Mouse (Mus musculus) retina, embryonic 14.5 days (tissue): Measurements from ENCODE around the gene Lrp4.

ENCODE experiments used
- DNase-seq: peaks from one replicate; pipeline ENCODE4 v3.0.0-alpha.2; 2015; ENCODE audit warnings: low spot score

The Lrp4 gene

GRCm38 (mm10) chr2:91453231-91454075 lies 3.9 kb upstream of the Lrp4 start:
- DNase-seq: no peak

GRCm38 (mm10) chr2:91454434-91454833 lies 2.9 kb upstream of the Lrp4 start:
- DNase-seq: no peak

GRCm38 (mm10) chr2:91455826-91456225 lies 1.5 kb upstream of the Lrp4 start:
- DNase-seq: peak; percentile 82

DNA sequence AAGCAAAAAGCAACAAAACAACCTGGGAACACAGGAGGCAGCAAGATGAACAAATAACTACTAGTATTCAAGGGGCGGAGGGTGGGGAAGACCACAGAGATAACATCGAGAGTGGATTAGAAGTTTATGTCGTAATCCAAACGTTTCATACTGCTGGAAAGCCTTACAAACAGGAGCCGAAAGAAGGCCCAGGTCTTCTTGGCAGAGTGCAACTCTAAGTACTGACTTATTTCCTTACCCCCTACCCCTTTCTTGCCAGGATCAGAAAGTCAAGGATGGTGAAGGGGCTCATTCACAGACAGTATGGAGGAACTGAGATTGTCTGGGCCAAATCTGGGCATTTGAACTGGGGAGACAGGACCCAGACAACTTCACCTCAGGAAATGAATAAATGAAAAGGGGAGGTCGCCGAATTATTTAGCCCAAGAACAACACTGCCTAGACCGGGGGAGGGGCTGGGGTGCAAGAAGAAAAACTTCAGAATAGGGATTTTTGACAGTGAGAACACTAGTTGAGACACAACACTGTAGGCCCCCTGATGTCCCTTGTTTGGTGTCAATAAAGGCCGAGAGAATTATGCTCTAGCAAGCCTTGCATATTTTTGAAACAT lies 715 bp upstream of the Lrp4 start:
- DNase-seq: no peak

DNA sequence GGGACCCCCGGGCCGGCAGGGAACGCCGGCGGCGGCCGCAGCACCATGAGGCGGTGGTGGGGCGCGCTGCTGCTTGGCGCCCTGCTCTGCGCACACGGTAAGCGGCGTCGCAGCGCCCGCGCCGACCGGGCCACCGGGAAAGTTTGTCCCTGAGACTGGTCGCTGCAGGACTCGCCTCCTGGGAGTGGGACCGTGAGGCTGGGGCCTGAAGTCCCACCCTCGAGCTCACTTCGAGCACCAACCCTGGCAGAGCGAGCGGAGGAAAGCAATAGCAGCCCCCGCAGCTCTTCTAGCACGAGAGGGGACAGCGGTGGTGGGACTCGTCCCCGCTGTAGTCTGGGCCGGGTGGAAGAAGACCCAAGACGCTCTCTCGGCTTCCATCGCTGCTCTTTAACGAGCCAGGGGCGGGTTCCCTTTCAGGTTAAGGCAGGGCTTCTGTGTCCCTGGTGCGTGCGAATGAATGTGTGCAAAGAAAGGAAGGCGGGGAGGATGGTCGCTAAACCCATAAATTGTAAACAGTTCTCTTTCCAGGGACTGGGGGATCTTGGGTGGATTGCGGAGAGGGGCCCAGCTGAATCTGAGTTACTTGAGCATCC lies 443 bp downstream of the Lrp4 start:
- peak; percentile 66 for DNase-seq

- DNase-seq: peak; percentile 63
Observed at GRCm38 (mm10) chr2:91458252-91458672, 951 bp downstream of the Lrp4 start.

DNA sequence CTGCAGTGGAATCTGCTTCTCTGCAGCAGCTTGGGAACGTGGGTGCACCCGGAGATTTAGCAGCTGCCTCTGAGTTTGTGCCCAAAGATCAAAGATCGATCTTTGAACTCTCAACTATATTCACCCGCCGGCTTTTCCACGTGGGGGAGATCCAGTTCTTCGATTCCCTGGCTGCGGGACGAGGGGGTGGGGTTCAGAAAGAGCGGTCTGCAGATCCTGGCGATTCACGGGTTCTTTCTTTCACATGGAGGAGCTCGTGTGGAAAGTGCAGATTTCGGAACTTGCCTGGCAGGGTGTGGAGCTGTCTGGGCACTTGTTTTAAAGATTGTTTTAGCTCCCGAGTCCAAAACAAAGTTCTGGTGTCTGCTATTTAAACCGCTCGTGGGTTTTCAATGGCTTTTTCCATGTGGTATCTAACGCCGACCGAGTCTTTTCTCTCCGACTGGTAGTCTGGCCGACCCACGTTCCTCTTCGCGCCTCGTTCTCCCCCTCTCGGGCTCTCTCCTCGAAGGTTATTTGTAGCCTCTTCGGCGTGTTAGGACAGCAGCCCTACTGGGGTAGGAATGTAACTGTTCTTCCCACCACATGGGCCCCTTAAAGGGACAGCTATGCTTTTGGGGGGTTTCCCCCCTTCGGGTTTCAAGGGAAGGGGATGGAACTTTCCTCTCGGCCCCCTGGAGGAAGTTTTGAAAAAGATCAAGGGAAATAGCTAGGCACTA lies 1.5 kb downstream of the Lrp4 start:
- DNase-seq: peak; percentile 76

- no peak for DNase-seq
Observed at GRCm38 (mm10) chr2:91460076-91460475, 2.8 kb downstream of the Lrp4 start.

DNA sequence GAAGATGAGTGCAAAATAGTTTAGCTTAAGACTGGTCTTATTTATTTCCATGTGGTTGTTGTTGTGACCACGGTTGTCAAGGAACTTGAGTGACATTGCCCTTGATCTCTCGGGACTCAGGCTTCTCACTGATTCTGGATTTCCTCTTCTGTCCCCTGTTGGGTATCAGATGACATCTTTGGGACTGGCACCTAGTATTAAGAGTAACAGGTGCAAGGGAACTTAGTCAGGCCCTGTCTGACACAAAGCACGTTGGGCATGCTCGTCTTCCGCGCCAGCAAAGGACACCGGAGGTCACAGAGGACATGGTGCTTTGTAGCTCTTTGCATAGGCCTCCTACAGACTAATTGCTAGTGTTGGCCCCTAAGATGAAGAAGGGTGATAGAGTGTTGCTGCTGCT lies 3.5 kb downstream of the Lrp4 start:
- DNase-seq: no peak

GRCm38 (mm10) chr2:91461341-91461740 lies 4.0 kb downstream of the Lrp4 start:
- no peak for DNase-seq

DNA sequence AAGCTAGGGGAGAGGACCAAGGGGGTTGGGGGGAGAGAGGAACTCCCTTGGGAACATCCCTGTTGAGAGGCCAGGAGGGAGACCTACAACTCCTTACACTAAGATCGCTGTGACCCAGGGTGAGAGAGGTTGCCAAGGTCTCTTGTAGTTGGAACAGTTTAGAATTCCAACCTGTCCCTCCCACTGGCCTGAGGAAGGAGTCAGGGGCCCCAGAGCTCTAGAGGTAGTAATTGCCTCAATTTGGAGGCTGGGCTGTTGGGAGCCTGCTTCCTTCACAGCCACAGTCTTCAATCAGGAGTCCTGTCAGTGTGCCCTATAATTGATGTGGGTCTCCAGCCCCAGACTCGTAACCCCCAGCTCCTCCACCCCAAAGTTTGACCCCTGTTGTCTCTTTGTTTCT lies 4.9 kb downstream of the Lrp4 start:
- DNase-seq: peak; percentile 47

- peak; percentile 36 for DNase-seq
Observed at GRCm38 (mm10) chr2:91462681-91463080, 5.4 kb downstream of the Lrp4 start.

DNA sequence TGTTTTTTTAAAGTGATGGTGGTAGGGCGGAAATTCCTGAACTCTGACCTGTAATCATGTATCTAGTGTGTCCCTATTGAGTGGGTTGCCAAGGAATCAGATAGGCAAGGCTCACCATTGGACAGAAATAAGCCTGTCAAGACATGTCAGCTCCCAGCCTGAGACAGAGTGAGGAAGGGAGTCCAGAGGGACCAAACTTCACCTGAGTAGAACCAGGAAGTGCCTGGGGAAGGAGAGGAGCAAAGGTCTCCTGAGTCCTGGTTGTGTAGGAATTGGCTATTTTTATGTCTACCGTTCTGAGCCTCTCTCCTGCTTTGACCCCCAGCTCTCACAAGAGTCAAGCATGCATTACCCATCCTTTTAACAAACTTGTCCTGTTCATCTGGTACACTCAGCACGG lies 8.6 kb downstream of the Lrp4 start:
- DNase-seq: no peak

- DNase-seq: no peak
Observed at GRCm38 (mm10) chr2:91467613-91468012, 10.3 kb downstream of the Lrp4 start.

DNA sequence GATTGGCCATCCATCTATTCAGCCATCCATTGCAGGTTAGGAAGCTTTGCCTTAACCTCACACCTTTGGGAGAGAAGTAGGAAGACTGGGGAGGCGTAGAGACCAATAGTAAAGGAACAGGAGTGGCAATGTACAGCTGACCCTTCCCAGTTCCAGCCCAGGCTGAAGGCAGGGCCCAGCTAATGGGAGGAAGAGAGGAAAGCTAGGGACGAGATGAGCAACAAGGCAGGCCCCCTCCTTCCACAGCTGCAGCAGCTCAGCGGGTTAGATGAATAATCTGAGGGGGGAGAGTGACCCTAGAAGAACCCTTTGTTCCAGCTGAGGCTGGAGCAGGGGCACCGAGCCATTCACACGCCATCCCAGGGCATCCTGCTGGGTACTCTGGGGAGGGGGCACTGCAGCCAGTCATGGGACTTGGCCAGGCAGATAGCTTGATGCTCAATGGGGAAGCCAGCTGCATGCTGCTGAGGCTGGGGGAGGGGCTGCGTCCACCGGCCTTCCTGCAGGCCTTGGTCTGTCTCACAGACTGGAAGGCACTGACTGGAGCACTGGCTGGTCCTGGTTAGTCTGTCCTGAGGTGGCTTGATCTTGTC lies 12.8 kb downstream of the Lrp4 start:
- peak; percentile 67 for DNase-seq

DNA sequence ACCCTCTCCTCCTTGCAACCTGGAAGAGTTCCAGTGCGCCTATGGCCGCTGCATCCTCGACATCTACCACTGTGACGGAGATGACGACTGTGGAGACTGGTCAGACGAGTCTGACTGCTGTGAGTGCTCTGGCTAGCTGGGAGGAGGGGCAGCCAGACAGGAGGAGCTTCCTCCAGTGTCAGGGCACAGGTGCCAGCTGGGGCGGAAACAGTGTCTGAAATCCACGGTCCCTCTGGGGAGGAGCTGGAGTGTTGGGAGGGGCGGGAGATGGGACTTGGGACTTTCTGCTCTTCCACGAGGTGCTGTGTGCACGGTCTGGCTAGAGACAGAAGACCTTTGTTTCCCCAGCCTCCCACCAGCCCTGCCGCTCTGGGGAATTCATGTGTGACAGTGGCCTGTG lies 17.0 kb downstream of the Lrp4 start:
- peak; percentile 40 for DNase-seq

GRCm38 (mm10) chr2:91475791-91476190 lies 18.5 kb downstream of the Lrp4 start:
- DNase-seq: no peak

- DNase-seq: no peak
Observed at GRCm38 (mm10) chr2:91476251-91476661, 18.9 kb downstream of the Lrp4 start.

DNA sequence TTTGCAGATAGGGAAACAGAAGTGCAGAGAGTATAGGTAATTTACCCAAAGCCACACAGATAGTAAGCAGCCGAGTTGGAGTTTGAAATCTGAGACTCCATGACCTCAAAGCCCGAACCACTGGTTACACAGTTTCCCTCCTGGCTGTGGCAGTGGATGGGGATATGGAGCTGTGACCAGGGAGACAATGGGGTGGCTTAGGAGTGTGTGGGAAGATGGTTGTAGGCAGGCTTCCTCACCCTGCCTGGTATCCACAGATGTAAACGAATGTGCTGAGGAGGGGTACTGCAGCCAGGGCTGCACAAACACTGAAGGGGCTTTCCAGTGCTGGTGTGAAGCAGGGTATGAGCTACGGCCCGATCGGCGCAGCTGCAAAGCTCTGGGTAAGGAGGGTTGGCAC lies 19.5 kb downstream of the Lrp4 start:
- no peak for DNase-seq

GRCm38 (mm10) chr2:91480399-91480801 lies 23.1 kb downstream of the Lrp4 start:
- DNase-seq: no peak

- DNase-seq: peak; percentile 89
Observed at GRCm38 (mm10) chr2:91480805-91481514, 23.6 kb downstream of the Lrp4 start.
